Mouse (Mus musculus) midbrain, embryonic 16.5 days (tissue): Measurements from ENCODE around the gene Ptprt. TPM values are rescaled to one million over a fixed set of nuclear protein-coding genes. Genes with fewer than 3 reads are reported as not detected.
A peak's percentile ranks its signal among the peaks of the same experiment; 100 is the strongest.

Experiments
- ATAC-seq: fragments of 200-750 bp; cut with Nextera tagmentation; 2 replicates; pipeline ENCODE4 v1.8.0; 2017; ENCODE audit warnings: moderate TSS enrichment
- H3K27ac ChIP-seq: fragments of 300-500 bp; sonication (generic); 2 replicates; pipeline ENCODE4 v1.5.1; 2014; ENCODE audit warnings: mild to moderate bottlenecking, low read length, mixed read lengths
- H3K27me3 ChIP-seq: fragments of 300-500 bp; sonication (generic); 2 replicates; pipeline ENCODE4 v1.6.1; 2014; ENCODE audit warnings: low read depth, low read length, mixed read lengths; ENCODE audit not compliant: control insufficient read depth, insufficient read depth
- H3K36me3 ChIP-seq: fragments of 300-500 bp; sonication (generic); 2 replicates; pipeline ENCODE4 v1.6.1; 2014; ENCODE audit warnings: mild to moderate bottlenecking, low read length, moderate library complexity, mixed read lengths; ENCODE audit not compliant: control insufficient read depth, insufficient read depth
- H3K4me1 ChIP-seq: fragments of 300-500 bp; sonication (generic); 2 replicates; pipeline ENCODE4 v1.6.1; 2014; ENCODE audit warnings: mild to moderate bottlenecking, low read length, mixed read lengths; ENCODE audit not compliant: control insufficient read depth, insufficient read depth
- H3K4me2 ChIP-seq: fragments of 300-500 bp; sonication (generic); 2 replicates; pipeline ENCODE4 v1.6.1; 2014; ENCODE audit warnings: mild to moderate bottlenecking, low read length, mixed read lengths
- H3K4me3 ChIP-seq: fragments of 300-500 bp; sonication (generic); 2 replicates; pipeline ENCODE4 v1.5.1; 2014; ENCODE audit warnings: low read depth, mild to moderate bottlenecking, low read length, moderate library complexity, mixed read lengths
- H3K9ac ChIP-seq: fragments of 300-500 bp; sonication (generic); 2 replicates; pipeline ENCODE4 v1.6.1; 2014; ENCODE audit warnings: low read depth, low read length, mixed read lengths
- H3K9me3 ChIP-seq: fragments of 300-500 bp; sonication (generic); replicated peaks from 2 replicates; pipeline ENCODE4 v1.6.1; 2014; ENCODE audit warnings: mild to moderate bottlenecking, low read length, mixed read lengths; ENCODE audit not compliant: control insufficient read depth, poor library complexity, severe bottlenecking
- WGBS: fragments of 180-500 bp; shearing (Covaris S2); extraction: QIAGEN DNeasy Blood & Tissue Kit; methylation state at CpG from one replicate; pipeline ENCODE4 v1.1.7; 2014; 5-methylcytosine and 5-hydroxymethylcytosine counted together
- polyA plus RNA-seq: library from polyadenylated mRNA; unstranded; fragments of >200 nt; fragmentation: Nextera tagmentation; extraction: Ambion mirVana; gene quantifications from 2 replicates; pipeline ENCODE4 v1.2.1, GENCODE M21; 2015

Gene Ptprt
- polyA plus RNA-seq, 1 experiment from 2014 or later = 12.4 TPM

DNA sequence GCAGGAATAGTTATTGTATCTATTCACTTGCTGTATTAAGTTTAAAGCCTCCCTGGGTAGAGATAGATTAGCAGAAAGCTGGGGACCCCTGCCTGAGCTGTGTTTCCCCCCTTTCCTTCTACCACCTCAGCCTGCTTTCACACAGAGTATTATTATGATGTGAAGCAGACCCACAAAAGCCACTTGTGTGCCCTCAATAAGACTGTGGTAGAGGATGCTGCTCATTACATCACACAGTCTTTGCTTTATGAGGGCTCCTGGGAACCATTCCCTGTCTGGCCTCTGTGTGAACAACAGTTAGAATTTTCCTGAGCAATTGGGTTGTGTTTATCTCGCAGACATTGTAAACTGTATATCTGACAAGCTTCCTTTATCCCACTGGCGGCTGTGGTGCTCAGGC lies 409.7 kb downstream of the Ptprt start:
- ATAC-seq = no peak
- Histone ChIP-seq H3K4me3 (no peak overlapping the region), H3K36me3 (no peaks in the 10 kb centered on the region), H3K9me3 (no peaks in the 10 kb centered on the region), H3K4me1 (no peaks in the 10 kb centered on the region), H3K27me3 (no peaks in the 10 kb centered on the region), H3K4me2 (no peak overlapping the region), H3K27ac (no peak overlapping the region), H3K9ac (no peak overlapping the region)
- WGBS = 67% methylated on average over 2 of the region's 2 CpGs

DNA sequence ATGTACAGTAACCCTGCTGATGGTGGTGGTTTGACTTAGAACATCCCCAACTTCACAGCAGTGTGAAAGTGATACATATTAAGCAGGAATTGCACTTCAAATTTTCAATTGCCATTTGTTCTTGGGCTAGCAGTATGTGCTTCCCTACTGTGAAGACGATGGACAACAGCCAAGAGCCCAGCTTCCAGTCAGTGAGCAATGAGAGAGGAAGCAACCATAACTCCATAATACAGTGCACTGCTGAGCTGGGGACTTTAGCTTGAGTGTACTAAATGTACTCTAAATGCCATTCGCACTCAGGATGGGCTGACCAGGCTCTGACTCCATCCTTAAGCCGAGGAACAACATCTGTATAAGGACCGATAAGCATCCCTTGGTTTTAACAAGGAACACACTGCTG lies 412.7 kb downstream of the Ptprt start:
- H3K27me3 ChIP-seq = no peaks in the 10 kb centered on the region
- ATAC-seq = no peak
- H3K4me3 ChIP-seq = no peak overlapping the region
- H3K4me1 ChIP-seq = no peaks in the 10 kb centered on the region
- H3K9ac ChIP-seq = no peak overlapping the region
- H3K27ac ChIP-seq = no peak overlapping the region
- no peaks in the 10 kb centered on the region for H3K36me3 ChIP-seq
- no peak overlapping the region for H3K4me2 ChIP-seq
- 87% methylated on average over 4 of the region's 4 CpGs for WGBS
- H3K9me3 ChIP-seq = no peaks in the 10 kb centered on the region

GRCm38 (mm10) chr2:162222476-162222875 lies 438.5 kb downstream of the Ptprt start:
- no peak overlapping the region for H3K27ac ChIP-seq
- H3K9ac ChIP-seq = no peak overlapping the region
- H3K27me3 ChIP-seq = no peaks in the 10 kb centered on the region
- no peak overlapping the region for H3K4me3 ChIP-seq
- no peaks in the 10 kb centered on the region for H3K9me3 ChIP-seq
- no peak for ATAC-seq
- no peaks in the 10 kb centered on the region for H3K4me1 ChIP-seq
- no peak overlapping the region for H3K4me2 ChIP-seq
- WGBS = 45% methylated on average over 1 of the region's 1 CpGs
- H3K36me3 ChIP-seq = no peaks in the 10 kb centered on the region

- Histone ChIP-seq H3K9ac (no peak overlapping the region), H3K4me1 (no peaks in the 10 kb centered on the region), H3K27ac (no peak overlapping the region), H3K9me3 (no peaks in the 10 kb centered on the region), H3K27me3 (no peaks in the 10 kb centered on the region), H3K36me3 (no peaks in the 10 kb centered on the region), H3K4me3 (no peak overlapping the region), H3K4me2 (no peak overlapping the region)
- no peak for ATAC-seq
Observed at GRCm38 (mm10) chr2:162220586-162220985, 440.4 kb downstream of the Ptprt start.

GRCm38 (mm10) chr2:162219507-162219906 lies 441.4 kb downstream of the Ptprt start:
- Histone ChIP-seq H3K4me3 (no peak overlapping the region), H3K9ac (no peak overlapping the region), H3K4me1 (no peaks in the 10 kb centered on the region), H3K27ac (no peak overlapping the region), H3K9me3 (no peaks in the 10 kb centered on the region), H3K27me3 (no peaks in the 10 kb centered on the region), H3K4me2 (no peak overlapping the region), H3K36me3 (no peaks in the 10 kb centered on the region)
- WGBS = 88% methylated on average over 4 of the region's 4 CpGs
- no peak for ATAC-seq

GRCm38 (mm10) chr2:162217896-162218295 lies 443.1 kb downstream of the Ptprt start:
- 86% methylated on average over 5 of the region's 5 CpGs for WGBS
- H3K4me3 ChIP-seq = no peak overlapping the region

GRCm38 (mm10) chr2:162212397-162212796 lies 448.6 kb downstream of the Ptprt start:
- peak; percentile 54; the same call in 1 of the 2 replicates for ATAC-seq
- Histone ChIP-seq H3K27me3 (no peaks in the 10 kb centered on the region), H3K4me2 (no peak overlapping the region), H3K4me3 (no peak overlapping the region), H3K27ac (no peak overlapping the region), H3K9ac (no peak overlapping the region), H3K4me1 (no peaks in the 10 kb centered on the region; the same call in 1 of the 2 replicates), H3K36me3 (no peaks in the 10 kb centered on the region), H3K9me3 (no peaks in the 10 kb centered on the region)
- WGBS = 10% methylated on average over 2 of the region's 2 CpGs

More at GRCm38 (mm10) chr2:162217896-162218295, 443.1 kb downstream of the Ptprt start:
- Histone ChIP-seq H3K4me1 (no peaks in the 10 kb centered on the region), H3K27ac (no peak overlapping the region), H3K9ac (no peak overlapping the region), H3K9me3 (no peaks in the 10 kb centered on the region), H3K36me3 (no peaks in the 10 kb centered on the region), H3K27me3 (no peaks in the 10 kb centered on the region), H3K4me2 (no peak overlapping the region)
- ATAC-seq = no peak

DNA sequence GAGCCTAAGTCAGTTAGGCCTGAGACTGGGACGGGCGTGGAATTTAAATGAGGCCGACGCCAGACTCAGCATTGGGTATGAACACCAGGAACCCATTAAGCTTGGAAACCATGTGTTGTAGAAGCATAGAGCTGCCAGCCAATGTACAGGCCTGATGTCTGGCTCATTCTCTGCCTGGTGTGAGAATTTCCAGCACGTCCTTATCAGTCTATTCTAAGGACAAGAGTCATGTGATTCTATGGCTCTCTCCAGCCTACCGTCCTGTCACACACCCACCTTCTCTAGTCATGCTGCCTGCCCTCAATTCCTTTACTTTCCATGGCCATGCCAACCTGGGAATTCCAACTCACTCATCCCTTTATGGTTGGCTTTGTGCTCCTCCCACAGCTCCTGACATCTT lies 450.4 kb downstream of the Ptprt start:
- 88% methylated on average over 6 of the region's 6 CpGs for WGBS
- H3K4me3 ChIP-seq = no peak overlapping the region
- no peak overlapping the region for H3K9ac ChIP-seq
- no peaks in the 10 kb centered on the region; the same call in 1 of the 2 replicates for H3K4me1 ChIP-seq
- ATAC-seq = no peak
- no peak overlapping the region for H3K4me2 ChIP-seq
- H3K36me3 ChIP-seq = no peaks in the 10 kb centered on the region
- no peak overlapping the region for H3K27ac ChIP-seq
- no peaks in the 10 kb centered on the region for H3K27me3 ChIP-seq
- no peaks in the 10 kb centered on the region for H3K9me3 ChIP-seq

DNA sequence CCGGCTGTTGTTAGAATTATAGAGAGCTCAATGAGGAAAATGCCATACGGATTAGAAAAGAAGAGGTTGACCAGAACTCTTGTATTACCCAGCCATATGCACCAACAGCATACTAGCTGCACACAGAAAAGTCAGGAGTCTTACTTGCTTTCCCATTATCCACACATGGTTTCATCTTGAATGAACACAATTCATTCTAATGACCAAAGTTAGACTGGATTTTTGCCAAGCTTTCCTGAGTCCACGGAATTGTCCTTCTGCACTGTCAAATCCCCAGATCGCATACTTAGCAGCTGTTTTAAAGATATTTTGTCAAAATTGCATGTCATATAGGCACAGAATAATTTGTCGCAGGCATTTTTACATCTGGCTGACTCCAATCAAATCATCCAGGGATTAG lies 463.6 kb downstream of the Ptprt start:
- Histone ChIP-seq H3K9me3 (no peaks in the 10 kb centered on the region), H3K9ac (no peak overlapping the region), H3K4me1 (no peaks in the 10 kb centered on the region), H3K27ac (no peak overlapping the region), H3K4me2 (no peak overlapping the region), H3K4me3 (no peak overlapping the region), H3K27me3 (no peaks in the 10 kb centered on the region), H3K36me3 (no peaks in the 10 kb centered on the region)
- no peak for ATAC-seq
- WGBS = 76% methylated on average over 5 of the region's 5 CpGs
